Mouse (Mus musculus): ENCODE measurements around the gene Smim15. TPM values are rescaled to one million over a fixed set of nuclear protein-coding genes. Genes with fewer than 3 reads are reported as not detected.

The Smim15 gene
- polyA plus RNA-seq, 1 experiment from 2014 or later: 52.9 TPM

GRCm38 (mm10) chr13:108040451-108040850, 3.8 kb upstream of the Smim15 start:
- Histone ChIP-seq H3K36me3 (no peaks in the 10 kb centered on the region), H3K4me1 (peaks cover 29% of the 10 kb centered on the region), H3K9ac (no peak overlapping the region), H3K4me2 (replicated peaks) (no peak overlapping the region), H3K4me3 (no peak overlapping the region), H3K27ac (no peak overlapping the region), H3K27me3 (no peaks in the 10 kb centered on the region; the same call in 1 of the 2 replicates), H3K9me3 (no peaks in the 10 kb centered on the region)
- 82% methylated on average over 3 of the region's 3 CpGs for WGBS
- no peak for ATAC-seq (ENCODE audit: low FRiP score, low read depth)

GRCm38 (mm10) chr13:108041358-108041757, 2.9 kb upstream of the Smim15 start:
- Histone ChIP-seq H3K36me3 (no peaks in the 10 kb centered on the region), H3K4me2 (replicated peaks) (no peak overlapping the region), H3K27me3 (no peaks in the 10 kb centered on the region; the same call in 1 of the 2 replicates), H3K4me1 (peaks cover 36% of the 10 kb centered on the region), H3K27ac (no peak overlapping the region), H3K9ac (no peak overlapping the region), H3K4me3 (no peak overlapping the region), H3K9me3 (no peaks in the 10 kb centered on the region)
- WGBS: 11% methylated on average over 7 of the region's 7 CpGs
- no peak for ATAC-seq (ENCODE audit: low FRiP score, low read depth)

- 3% methylated on average over 23 of the region's 23 CpGs for WGBS
- Histone ChIP-seq H3K4me1 (peaks cover 36% of the 10 kb centered on the region), H3K27ac (peak overlapping the region; percentile 91), H3K4me3 (peak overlapping the region; percentile 95), H3K36me3 (peaks cover 9% of the 10 kb centered on the region), H3K27me3 (no peaks in the 10 kb centered on the region; the same call in 1 of the 2 replicates), H3K9ac (peak overlapping the region; percentile 96), H3K4me2 (replicated peaks) (peak overlapping the region; percentile 71), H3K9me3 (no peaks in the 10 kb centered on the region)
- ATAC-seq (ENCODE audit: low FRiP score, low read depth): peak; percentile 77
Measured at GRCm38 (mm10) chr13:108043431-108044221, 620 bp upstream of the Smim15 start.

- H3K36me3 ChIP-seq: peaks cover 9% of the 10 kb centered on the region
- H3K27ac ChIP-seq: no peak overlapping the region
- H3K4me2 ChIP-seq (replicated peaks): peak overlapping the region; percentile 27
- H3K27me3 ChIP-seq: no peaks in the 10 kb centered on the region
- 0 out of 2 replicates have a peak overlapping the region, but pooled peaks have one; percentile 19 for H3K9ac ChIP-seq
- WGBS: 90% methylated on average over 3 of the region's 3 CpGs
- ATAC-seq (ENCODE audit: low FRiP score, low read depth): no peak
- no peak overlapping the region for H3K4me3 ChIP-seq
- H3K4me1 ChIP-seq: peaks cover 32% of the 10 kb centered on the region
- no peaks in the 10 kb centered on the region for H3K9me3 ChIP-seq
Measured at GRCm38 (mm10) chr13:108045646-108046045, 1.4 kb downstream of the Smim15 start.

GRCm38 (mm10) chr13:108046071-108046470, 1.8 kb downstream of the Smim15 start:
- no peak overlapping the region for H3K27ac ChIP-seq
- ATAC-seq (ENCODE audit: low FRiP score, low read depth): no peak
- H3K9ac ChIP-seq: 0 out of 2 replicates have a peak overlapping the region, but pooled peaks have one; percentile 19
- H3K4me1 ChIP-seq: peaks cover 32% of the 10 kb centered on the region
- H3K36me3 ChIP-seq: peaks cover 9% of the 10 kb centered on the region
- H3K4me2 ChIP-seq (replicated peaks): peak overlapping the region; percentile 27
- WGBS: 89% methylated on average over 3 of the region's 3 CpGs
- H3K27me3 ChIP-seq: no peaks in the 10 kb centered on the region
- no peaks in the 10 kb centered on the region for H3K9me3 ChIP-seq
- H3K4me3 ChIP-seq: no peak overlapping the region

- H3K4me2 ChIP-seq (replicated peaks): no peak overlapping the region
- H3K27me3 ChIP-seq: no peaks in the 10 kb centered on the region
- H3K27ac ChIP-seq: no peak overlapping the region
- H3K4me3 ChIP-seq: no peak overlapping the region
- no peak overlapping the region for H3K9ac ChIP-seq
- peaks cover 25% of the 10 kb centered on the region for H3K4me1 ChIP-seq
- no peaks in the 10 kb centered on the region for H3K9me3 ChIP-seq
- WGBS: 55% methylated on average over 6 of the region's 6 CpGs
- ATAC-seq (ENCODE audit: low FRiP score, low read depth): no peak
- peaks cover 9% of the 10 kb centered on the region for H3K36me3 ChIP-seq
Measured at GRCm38 (mm10) chr13:108046891-108047290, 2.6 kb downstream of the Smim15 start.

- H3K36me3 ChIP-seq: peaks cover 9% of the 10 kb centered on the region
- no peaks in the 10 kb centered on the region for H3K9me3 ChIP-seq
- no peak overlapping the region for H3K4me3 ChIP-seq
- H3K9ac ChIP-seq: no peak overlapping the region
- H3K4me2 ChIP-seq (replicated peaks): no peak overlapping the region
- peaks cover 21% of the 10 kb centered on the region for H3K4me1 ChIP-seq
- no peak for ATAC-seq (ENCODE audit: low FRiP score, low read depth)
- WGBS: 86% methylated on average over 6 of the region's 6 CpGs
- H3K27me3 ChIP-seq: no peaks in the 10 kb centered on the region
- H3K27ac ChIP-seq: no peak overlapping the region
Measured at GRCm38 (mm10) chr13:108047364-108047763, 3.1 kb downstream of the Smim15 start.

- Histone ChIP-seq H3K4me3 (no peak overlapping the region), H3K27ac (no peak overlapping the region), H3K9ac (no peak overlapping the region), H3K36me3 (no peaks in the 10 kb centered on the region), H3K9me3 (no peaks in the 10 kb centered on the region), H3K27me3 (no peaks in the 10 kb centered on the region), H3K4me2 (replicated peaks) (no peak overlapping the region), H3K4me1 (peaks cover 11% of the 10 kb centered on the region; the same call in 1 of the 2 replicates)
- 73% methylated on average over 3 of the region's 3 CpGs for WGBS
- ATAC-seq (ENCODE audit: low FRiP score, low read depth): no peak
Measured at GRCm38 (mm10) chr13:108056896-108057295, 12.7 kb downstream of the Smim15 start.

GRCm38 (mm10) chr13:108060286-108060885, 16.1 kb downstream of the Smim15 start:
- ATAC-seq (ENCODE audit: low FRiP score, low read depth): no peak
- no peak overlapping the region for H3K27ac ChIP-seq
- H3K9ac ChIP-seq: no peak overlapping the region
- H3K36me3 ChIP-seq: no peaks in the 10 kb centered on the region
- no peak overlapping the region for H3K4me3 ChIP-seq
- WGBS: 61% methylated on average over 7 of the region's 7 CpGs
- H3K4me1 ChIP-seq: peaks cover 11% of the 10 kb centered on the region; the same call in 1 of the 2 replicates
- no peaks in the 10 kb centered on the region for H3K27me3 ChIP-seq
- H3K9me3 ChIP-seq: no peaks in the 10 kb centered on the region
- H3K4me2 ChIP-seq (replicated peaks): no peak overlapping the region

GRCm38 (mm10) chr13:108060936-108061578, 16.8 kb downstream of the Smim15 start:
- no peak for ATAC-seq (ENCODE audit: low FRiP score, low read depth)
- 75% methylated on average over 8 of the region's 8 CpGs for WGBS
- no peak overlapping the region for H3K4me3 ChIP-seq
- no peak overlapping the region for H3K9ac ChIP-seq
- no peaks in the 10 kb centered on the region for H3K36me3 ChIP-seq
- no peak overlapping the region for H3K4me2 ChIP-seq (replicated peaks)
- peaks cover 11% of the 10 kb centered on the region; the same call in 1 of the 2 replicates for H3K4me1 ChIP-seq
- no peaks in the 10 kb centered on the region for H3K27me3 ChIP-seq
- no peak overlapping the region for H3K27ac ChIP-seq
- no peaks in the 10 kb centered on the region for H3K9me3 ChIP-seq

- no peak overlapping the region for H3K27ac ChIP-seq
- H3K9ac ChIP-seq: no peak overlapping the region
- no peak overlapping the region for H3K4me2 ChIP-seq (replicated peaks)
- no peaks in the 10 kb centered on the region for H3K36me3 ChIP-seq
- no peak overlapping the region for H3K4me3 ChIP-seq
- WGBS: 77% methylated on average over 5 of the region's 5 CpGs
- no peak for ATAC-seq (ENCODE audit: low FRiP score, low read depth)
- H3K9me3 ChIP-seq: no peaks in the 10 kb centered on the region
- H3K4me1 ChIP-seq: 0 out of 2 replicates have a peak, but pooled peaks cover 5% of the 10 kb centered on the region
- H3K27me3 ChIP-seq: no peaks in the 10 kb centered on the region
Measured at GRCm38 (mm10) chr13:108062900-108063299, 18.7 kb downstream of the Smim15 start.

Measured in limb, embryonic 13.5 days (tissue).